Mouse (Mus musculus): ENCODE data around the gene Lcn12. TPM values are rescaled to one million over a fixed set of nuclear protein-coding genes. Genes with fewer than 3 reads are reported as not detected.

Gene Lcn12
- total RNA-seq, 2 experiments from 2014 or later: not detected

GRCm38 (mm10) chr2:25465816-25466635, 27.7 kb downstream of the Lcn12 start:
- no peak for ATAC-seq (replicated peaks; ENCODE audit: low FRiP score, poor library complexity, severe bottlenecking)

DNA sequence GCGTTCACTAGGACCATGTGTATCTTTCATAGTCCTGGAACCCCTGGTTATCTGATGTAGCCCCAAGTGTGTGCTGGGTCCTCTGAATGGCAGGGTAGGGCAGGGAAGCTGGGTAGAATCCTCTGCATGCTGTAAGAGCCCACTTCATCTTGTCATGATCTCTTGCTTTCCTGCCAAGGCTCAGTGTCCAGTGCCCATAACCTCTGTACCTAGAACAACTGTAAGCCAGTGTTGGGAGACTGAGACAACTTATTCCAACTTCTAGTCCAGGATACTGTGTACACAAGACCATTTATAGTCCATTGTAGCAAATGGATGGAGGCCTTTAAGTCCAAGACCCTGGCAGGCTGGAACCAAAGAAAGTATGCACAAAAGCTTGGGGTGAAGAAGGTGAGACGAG, 28.5 kb downstream of the Lcn12 start:
- ATAC-seq (replicated peaks; ENCODE audit: low FRiP score, poor library complexity, severe bottlenecking): no peak

GRCm38 (mm10) chr2:25463630-25464029, 30.1 kb downstream of the Lcn12 start:
- ATAC-seq (replicated peaks; ENCODE audit: low FRiP score, poor library complexity, severe bottlenecking): no peak

DNA sequence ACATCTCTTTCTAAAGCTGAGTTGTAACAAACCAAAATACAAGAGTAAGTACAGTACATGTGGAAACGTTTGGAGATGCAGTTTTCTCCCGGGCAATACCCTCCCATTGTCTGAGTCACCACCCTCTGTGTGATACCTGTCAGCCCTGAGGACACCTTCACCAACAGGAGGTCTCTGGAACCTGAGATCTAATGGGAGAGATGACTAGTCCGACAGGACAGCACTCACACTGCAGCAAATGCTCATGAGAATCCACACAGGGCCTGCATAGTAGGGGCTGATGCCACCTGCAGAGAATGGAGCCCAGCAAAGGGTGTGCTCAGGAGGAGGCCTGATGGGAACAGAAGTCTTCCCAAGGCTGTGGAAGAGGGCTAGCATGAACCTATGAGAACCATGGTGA, 32.3 kb downstream of the Lcn12 start:
- ATAC-seq (replicated peaks; ENCODE audit: low FRiP score, poor library complexity, severe bottlenecking): no peak

DNA sequence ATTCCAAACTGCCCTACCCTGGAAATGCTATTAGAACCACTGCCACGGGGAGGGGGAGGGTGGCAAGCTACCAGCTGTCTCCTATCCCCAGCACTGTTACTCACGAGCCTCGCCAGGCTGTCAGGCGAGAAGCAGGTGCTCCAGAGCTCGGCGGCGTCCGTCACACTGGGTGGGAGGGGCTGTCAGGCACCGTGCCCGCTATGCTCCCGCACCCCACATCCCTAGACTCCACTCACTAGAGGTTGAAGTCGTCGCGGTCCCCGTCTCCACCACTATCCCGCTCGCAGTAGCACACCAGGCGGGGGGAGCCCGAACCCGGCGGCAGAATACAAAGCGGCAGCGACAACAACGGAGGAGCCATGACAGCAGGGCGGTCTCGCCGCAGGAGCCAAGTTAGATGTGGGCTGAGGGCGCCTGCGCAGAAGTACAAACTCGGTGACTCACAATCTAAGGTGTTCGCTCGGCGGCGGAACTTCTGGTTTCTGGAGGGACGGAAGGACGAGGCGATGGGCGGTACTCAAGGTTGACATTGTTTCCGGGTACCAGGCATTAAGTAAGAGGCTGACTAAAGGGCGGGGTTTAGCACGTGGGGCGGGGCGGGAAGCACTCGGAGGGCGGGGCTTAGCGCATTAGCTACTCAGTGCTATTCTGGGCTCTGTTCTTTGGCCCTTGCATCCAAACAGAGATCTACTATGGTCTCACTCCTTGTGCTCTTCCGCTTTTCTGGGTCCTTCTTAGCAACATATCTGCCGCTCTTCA, 33.0 kb downstream of the Lcn12 start, which contains the start of gene Paxx:
Gene Paxx (minus strand): TSS at position 544 of the 759 bp plus-strand sequence.
- ATAC-seq (replicated peaks; ENCODE audit: low FRiP score, poor library complexity, severe bottlenecking): peak; percentile 74

GRCm38 (mm10) chr2:25460135-25460534, 33.6 kb downstream of the Lcn12 start:
- ATAC-seq (replicated peaks; ENCODE audit: low FRiP score, poor library complexity, severe bottlenecking): peak; percentile 7; the same call in 1 of the 2 replicates

DNA sequence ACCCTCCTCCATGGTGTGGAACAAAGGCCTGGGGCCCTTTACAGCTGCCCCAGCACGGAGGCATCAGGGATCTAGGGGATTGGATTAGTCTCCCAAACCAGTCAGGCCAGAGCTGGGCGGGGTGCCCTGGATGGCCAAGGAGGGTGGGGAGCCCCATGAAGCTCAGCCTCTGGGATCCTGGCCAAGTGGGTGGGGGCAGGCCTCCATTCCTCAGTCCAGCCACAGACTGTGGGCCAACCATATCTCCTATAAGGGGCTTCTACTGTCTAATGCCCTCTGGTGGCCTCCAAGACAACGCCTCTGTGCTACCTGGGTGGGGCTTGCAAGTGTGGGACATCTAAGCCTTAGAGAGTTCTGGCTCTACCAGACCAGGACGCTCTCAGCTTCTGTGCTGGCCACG, 34.8 kb downstream of the Lcn12 start:
- ATAC-seq (replicated peaks; ENCODE audit: low FRiP score, poor library complexity, severe bottlenecking): no peak

DNA sequence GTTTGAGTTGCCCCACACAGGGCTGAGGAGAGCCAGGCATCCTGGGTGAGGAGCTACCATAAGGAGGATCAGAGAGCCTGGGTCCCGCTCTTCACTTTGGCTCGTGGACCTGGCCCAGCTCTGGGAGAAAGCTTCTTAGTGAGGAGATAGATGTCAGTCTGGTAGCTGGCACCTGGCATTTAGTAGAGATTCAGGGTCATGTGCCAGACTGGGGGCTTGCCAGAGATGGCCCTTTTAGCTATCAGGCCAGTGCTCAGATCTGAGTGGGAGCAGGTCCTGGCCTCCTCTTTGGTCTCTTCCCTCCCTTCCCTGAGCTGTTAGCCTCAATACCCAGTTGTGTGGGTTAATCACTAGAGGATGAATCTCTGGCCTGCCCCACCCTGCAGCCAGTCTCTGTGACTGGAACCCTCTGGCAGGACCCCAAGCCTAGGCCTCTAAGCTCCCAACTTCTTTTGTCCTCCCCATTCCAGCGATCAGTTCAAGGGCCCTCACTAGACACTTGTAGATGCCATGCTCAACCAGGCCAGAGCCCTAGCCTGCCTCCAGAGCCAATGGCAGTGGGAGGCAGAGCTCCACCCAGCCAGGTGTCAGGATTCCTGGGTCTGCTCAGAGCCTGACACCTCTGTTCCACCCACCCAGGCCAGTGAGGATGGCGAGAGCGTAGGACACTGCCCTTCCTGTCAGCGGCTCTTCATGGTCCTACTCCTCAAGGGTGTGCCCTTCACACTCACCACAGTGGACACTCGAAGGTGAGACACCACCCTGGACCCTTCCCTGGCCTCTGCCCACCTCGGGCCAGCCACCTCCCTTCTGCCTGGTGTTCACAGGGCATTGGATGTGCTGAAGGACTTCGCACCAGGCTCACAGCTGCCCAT, 36.5 kb downstream of the Lcn12 start:
- ATAC-seq (replicated peaks; ENCODE audit: low FRiP score, poor library complexity, severe bottlenecking): no peak

DNA sequence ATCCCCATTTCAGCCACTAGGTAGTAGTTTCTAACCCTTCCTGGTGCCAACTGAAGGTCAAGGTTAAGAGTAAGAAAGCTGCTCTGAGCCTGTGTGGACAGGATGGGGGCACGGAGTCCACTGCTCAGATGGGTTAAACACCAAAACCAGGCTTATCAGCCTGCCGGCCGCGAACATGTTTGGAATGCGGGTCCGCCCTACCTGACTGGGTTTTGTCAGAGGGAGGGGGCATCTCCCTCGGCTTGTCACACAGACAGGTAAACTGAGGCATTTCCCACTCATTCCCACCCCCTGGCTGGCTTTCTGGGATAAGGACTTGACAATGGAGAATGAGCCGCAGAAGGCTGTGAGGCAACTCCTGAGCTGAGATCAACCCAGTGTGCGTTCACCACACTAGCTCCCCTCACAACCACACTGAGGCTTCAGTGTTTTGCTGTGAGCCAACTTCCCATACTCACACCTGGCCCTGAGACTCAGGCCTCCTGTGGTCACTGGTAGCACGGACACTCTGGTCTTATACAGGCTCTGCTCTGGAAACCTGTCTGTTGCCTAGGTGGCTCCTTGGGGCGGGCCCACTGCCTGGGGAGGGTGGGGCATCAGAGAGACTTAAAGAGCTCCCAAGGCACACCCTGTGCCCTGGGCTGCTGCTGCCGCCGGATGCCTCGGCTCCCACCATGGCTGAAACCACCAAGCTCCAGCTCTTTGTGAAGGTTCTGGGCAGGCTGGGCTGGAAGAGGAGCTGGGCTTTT, 37.3 kb downstream of the Lcn12 start, which contains the start of gene Clic3:
Gene Clic3 (plus strand): TSS at position 634 of the 749 bp plus-strand sequence.
- ATAC-seq (replicated peaks; ENCODE audit: low FRiP score, poor library complexity, severe bottlenecking): no peak

- ATAC-seq (replicated peaks; ENCODE audit: low FRiP score, poor library complexity, severe bottlenecking): no peak
These were observed 40.8 kb downstream of the Lcn12 start for GRCm38 (mm10) chr2:25452951-25453350.

DNA sequence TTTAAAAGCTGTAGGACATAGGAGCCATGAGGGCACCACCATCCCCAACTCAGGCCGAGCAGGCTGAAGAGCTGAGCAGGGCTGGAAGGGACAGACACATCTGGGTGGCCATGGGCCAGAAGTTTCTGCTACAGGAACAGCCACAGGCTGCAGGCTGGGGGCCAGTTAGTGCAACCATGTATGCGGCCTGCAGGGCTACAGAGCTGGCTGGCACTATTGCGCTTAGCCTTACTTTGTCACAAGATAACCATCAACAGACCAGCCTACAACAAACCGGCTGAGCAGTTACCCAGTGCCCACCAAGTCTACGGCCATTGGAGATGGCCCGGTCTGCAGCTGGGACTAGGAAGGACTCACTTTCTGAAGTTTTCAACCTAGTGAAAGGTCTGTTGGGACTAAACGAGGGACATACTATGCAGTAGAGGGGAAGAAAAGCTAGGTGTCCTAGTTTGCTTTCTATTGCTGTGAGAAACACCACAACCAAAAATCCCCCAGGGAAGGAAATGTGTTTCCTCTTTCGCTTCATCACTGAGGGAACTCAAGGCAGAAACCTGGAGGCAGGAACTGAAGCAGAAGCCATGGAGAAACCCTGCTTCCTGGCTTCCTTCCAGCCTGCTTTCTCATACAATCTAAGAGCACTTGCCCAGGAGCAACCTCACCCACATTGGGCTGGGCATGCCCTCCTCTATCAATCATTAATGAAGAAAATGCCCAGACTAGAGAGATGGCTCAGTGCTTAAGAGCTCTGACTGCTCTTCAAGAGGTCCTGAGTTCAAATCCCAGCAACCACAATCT, 42.7 kb downstream of the Lcn12 start:
- ATAC-seq (replicated peaks; ENCODE audit: low FRiP score, poor library complexity, severe bottlenecking): no peak

- no peak for ATAC-seq (replicated peaks; ENCODE audit: low FRiP score, poor library complexity, severe bottlenecking)
These were observed 51.0 kb downstream of the Lcn12 start for GRCm38 (mm10) chr2:25442682-25443081.

- no peak for ATAC-seq (replicated peaks; ENCODE audit: low FRiP score, poor library complexity, severe bottlenecking)
These were observed 52.6 kb downstream of the Lcn12 start for GRCm38 (mm10) chr2:25441067-25441466.

Other genes starting within 250 kb of the Lcn12 start
Only the 30 nearest of the 37 such genes appear.
- not detected in 2 replicates for gene Tmem210, start 205.8 kb downstream of the Lcn12 start, total RNA-seq (2015; ENCODE audit: low replicate concordance)
- gene Tmem210, start 205.8 kb downstream of the Lcn12 start, total RNA-seq (2017; ENCODE audit: low replicate concordance): not detected in 2 replicates
- gene Lrrc26, start 204.0 kb downstream of the Lcn12 start, total RNA-seq (2015; ENCODE audit: low replicate concordance): not detected in 2 replicates
- not detected in 2 replicates for gene Lrrc26, start 204.0 kb downstream of the Lcn12 start, total RNA-seq (2017; ENCODE audit: low replicate concordance)
- not detected in 2 replicates for gene Grin1, start 174.7 kb downstream of the Lcn12 start, total RNA-seq (2015; ENCODE audit: low replicate concordance)
- not detected in 2 replicates for gene Grin1, start 174.7 kb downstream of the Lcn12 start, total RNA-seq (2017; ENCODE audit: low replicate concordance)
- gene Man1b1, start 161.6 kb downstream of the Lcn12 start, total RNA-seq (2015; ENCODE audit: low replicate concordance): 4.6 and 11.1 TPM in 2 replicates
- gene Man1b1, start 161.6 kb downstream of the Lcn12 start, total RNA-seq (2017; ENCODE audit: low replicate concordance): 13.2 and 28.3 TPM in 2 replicates
- gene Dpp7, start 137.6 kb downstream of the Lcn12 start, total RNA-seq (2015; ENCODE audit: low replicate concordance): 13.3 TPM in 1 of 2 replicates, not detected in the other
- gene Dpp7, start 137.6 kb downstream of the Lcn12 start, total RNA-seq (2017; ENCODE audit: low replicate concordance): 2.6 TPM in 1 of 2 replicates, not detected in the other
- 7.7 and 13.3 TPM in 2 replicates for gene Uap1l1, start 128.2 kb downstream of the Lcn12 start, total RNA-seq (2015; ENCODE audit: low replicate concordance)
- gene Uap1l1, start 128.2 kb downstream of the Lcn12 start, total RNA-seq (2017; ENCODE audit: low replicate concordance): 0.51 and 3.9 TPM in 2 replicates
- 3.3 and 8.8 TPM in 2 replicates for gene Sapcd2, start 121.6 kb downstream of the Lcn12 start, total RNA-seq (2015; ENCODE audit: low replicate concordance)
- 0.98 and 8.0 TPM in 2 replicates for gene Sapcd2, start 121.6 kb downstream of the Lcn12 start, total RNA-seq (2017; ENCODE audit: low replicate concordance)
- not detected in 2 replicates for gene Entpd2, start 98.0 kb downstream of the Lcn12 start, total RNA-seq (2015; ENCODE audit: low replicate concordance)
- gene Entpd2, start 98.0 kb downstream of the Lcn12 start, total RNA-seq (2017; ENCODE audit: low replicate concordance): not detected in 2 replicates
- gene Npdc1, start 94.6 kb downstream of the Lcn12 start, total RNA-seq (2015; ENCODE audit: low replicate concordance): not detected in 2 replicates
- gene Npdc1, start 94.6 kb downstream of the Lcn12 start, total RNA-seq (2017; ENCODE audit: low replicate concordance): not detected in 2 replicates
- 2.7 and 4.0 TPM in 2 replicates for gene Fut7, start 70.6 kb downstream of the Lcn12 start, total RNA-seq (2015; ENCODE audit: low replicate concordance)
- gene Fut7, start 70.6 kb downstream of the Lcn12 start, total RNA-seq (2017; ENCODE audit: low replicate concordance): 4.4 and 4.5 TPM in 2 replicates
- 7.7 and 16.7 TPM in 2 replicates for gene Abca2, start 65.2 kb downstream of the Lcn12 start, total RNA-seq (2015; ENCODE audit: low replicate concordance)
- 4.5 and 7.3 TPM in 2 replicates for gene Abca2, start 65.2 kb downstream of the Lcn12 start, total RNA-seq (2017; ENCODE audit: low replicate concordance)
- gene Clic3, start 37.1 kb downstream of the Lcn12 start, total RNA-seq (2015; ENCODE audit: low replicate concordance): not detected in 2 replicates
- gene Clic3, start 37.1 kb downstream of the Lcn12 start, total RNA-seq (2017; ENCODE audit: low replicate concordance): not detected in 2 replicates
- 18.2 and 33.8 TPM in 2 replicates for gene Paxx, start 32.8 kb downstream of the Lcn12 start, total RNA-seq (2015; ENCODE audit: low replicate concordance)
- 8.4 and 10.6 TPM in 2 replicates for gene Paxx, start 32.8 kb downstream of the Lcn12 start, total RNA-seq (2017; ENCODE audit: low replicate concordance)
- gene Ptgds, start 23.9 kb downstream of the Lcn12 start, total RNA-seq (2015; ENCODE audit: low replicate concordance): 1.3 TPM in 1 of 2 replicates, not detected in the other
- not detected in 2 replicates for gene Ptgds, start 23.9 kb downstream of the Lcn12 start, total RNA-seq (2017; ENCODE audit: low replicate concordance)
- 6.7 and 7.5 TPM in 2 replicates for gene Fbxw5, start 6.8 kb upstream of the Lcn12 start, total RNA-seq (2015; ENCODE audit: low replicate concordance)
- gene Fbxw5, start 6.8 kb upstream of the Lcn12 start, total RNA-seq (2017; ENCODE audit: low replicate concordance): 3.2 and 5.1 TPM in 2 replicates
- not detected in 2 replicates for gene C8g, start 7.8 kb upstream of the Lcn12 start, total RNA-seq (2015; ENCODE audit: low replicate concordance)
- not detected in 2 replicates for gene C8g, start 7.8 kb upstream of the Lcn12 start, total RNA-seq (2017; ENCODE audit: low replicate concordance)
- 1.7 and 2.3 TPM in 2 replicates for gene Traf2, start 53.0 kb upstream of the Lcn12 start, total RNA-seq (2015; ENCODE audit: low replicate concordance)
- gene Traf2, start 53.0 kb upstream of the Lcn12 start, total RNA-seq (2017; ENCODE audit: low replicate concordance): 4.2 and 4.3 TPM in 2 replicates
- gene Edf1, start 63.9 kb upstream of the Lcn12 start, total RNA-seq (2015; ENCODE audit: low replicate concordance): 27.3 and 50.2 TPM in 2 replicates
- gene Edf1, start 63.9 kb upstream of the Lcn12 start, total RNA-seq (2017; ENCODE audit: low replicate concordance): 32.2 and 32.9 TPM in 2 replicates
- 2.5 and 7.1 TPM in 2 replicates for gene Mamdc4, start 80.9 kb upstream of the Lcn12 start, total RNA-seq (2015; ENCODE audit: low replicate concordance)
- gene Mamdc4, start 80.9 kb upstream of the Lcn12 start, total RNA-seq (2017; ENCODE audit: low replicate concordance): 4.3 and 4.5 TPM in 2 replicates
- gene Phpt1, start 81.3 kb upstream of the Lcn12 start, total RNA-seq (2015; ENCODE audit: low replicate concordance): 0.96 and 7.1 TPM in 2 replicates
- 2.1 TPM in 1 of 2 replicates, not detected in the other for gene Phpt1, start 81.3 kb upstream of the Lcn12 start, total RNA-seq (2017; ENCODE audit: low replicate concordance)
- gene Ajm1, start 87.8 kb upstream of the Lcn12 start, total RNA-seq (2015; ENCODE audit: low replicate concordance): 0.63 TPM in 1 of 2 replicates, not detected in the other
- not detected in 2 replicates for gene Ajm1, start 87.8 kb upstream of the Lcn12 start, total RNA-seq (2017; ENCODE audit: low replicate concordance)
- 18.1 and 22.4 TPM in 2 replicates for gene Rabl6, start 114.6 kb upstream of the Lcn12 start, total RNA-seq (2015; ENCODE audit: low replicate concordance)
- 11.8 and 29.1 TPM in 2 replicates for gene Rabl6, start 114.6 kb upstream of the Lcn12 start, total RNA-seq (2017; ENCODE audit: low replicate concordance)
- gene Ccdc183, start 123.8 kb upstream of the Lcn12 start, total RNA-seq (2015; ENCODE audit: low replicate concordance): not detected in 2 replicates
- gene Ccdc183, start 123.8 kb upstream of the Lcn12 start, total RNA-seq (2017; ENCODE audit: low replicate concordance): not detected in 2 replicates
- gene Tmem141, start 128.1 kb upstream of the Lcn12 start, total RNA-seq (2015; ENCODE audit: low replicate concordance): 4.6 and 6.0 TPM in 2 replicates
- gene Tmem141, start 128.1 kb upstream of the Lcn12 start, total RNA-seq (2017; ENCODE audit: low replicate concordance): 2.2 and 9.4 TPM in 2 replicates
- 20.5 and 47.1 TPM in 2 replicates for gene Fcna, start 134.1 kb upstream of the Lcn12 start, total RNA-seq (2015; ENCODE audit: low replicate concordance)
- gene Fcna, start 134.1 kb upstream of the Lcn12 start, total RNA-seq (2017; ENCODE audit: low replicate concordance): 24.3 and 27.7 TPM in 2 replicates
- gene Lcn8, start 159.2 kb upstream of the Lcn12 start, total RNA-seq (2015; ENCODE audit: low replicate concordance): not detected in 2 replicates
- gene Lcn8, start 159.2 kb upstream of the Lcn12 start, total RNA-seq (2017; ENCODE audit: low replicate concordance): not detected in 2 replicates
- gene Lcn5, start 164.0 kb upstream of the Lcn12 start, total RNA-seq (2015; ENCODE audit: low replicate concordance): not detected in 2 replicates
- gene Lcn5, start 164.0 kb upstream of the Lcn12 start, total RNA-seq (2017; ENCODE audit: low replicate concordance): not detected in 2 replicates
- gene Lcn6, start 182.9 kb upstream of the Lcn12 start, total RNA-seq (2015; ENCODE audit: low replicate concordance): not detected in 2 replicates
- gene Lcn6, start 182.9 kb upstream of the Lcn12 start, total RNA-seq (2017; ENCODE audit: low replicate concordance): not detected in 2 replicates
- gene Lcn10, start 188.8 kb upstream of the Lcn12 start, total RNA-seq (2015; ENCODE audit: low replicate concordance): not detected in 2 replicates
- not detected in 2 replicates for gene Lcn10, start 188.8 kb upstream of the Lcn12 start, total RNA-seq (2017; ENCODE audit: low replicate concordance)
- not detected in 2 replicates for gene Obp2a, start 206.1 kb upstream of the Lcn12 start, total RNA-seq (2015; ENCODE audit: low replicate concordance)
- gene Obp2a, start 206.1 kb upstream of the Lcn12 start, total RNA-seq (2017; ENCODE audit: low replicate concordance): not detected in 2 replicates